In genomic region chr10:94500877-94501273, GRCm38 (mm10) we compare ENCODE assay signal across 21 mouse cellular contexts.
DNase-seq lines count a peak whose midpoint lies in the region; ATAC-seq lines count a peak whose summit lies in the region.
"Had no signal": no experiment of that assay in that cellular context is flagged by ENCODE, and none has a peak within 500 bp of the region (broad histone marks: within the 10 kb centered on the region; RNA-seq: fewer than 3 reads in every experiment).

No protein-coding gene starts in this region.

- H3K4me1 ChIP-seq in heart, embryonic 12.5 days (replicated peaks) = peaks cover 17% of the 10 kb centered on the region
- H3K4me1 ChIP-seq in lung, embryonic 15.5 days = peaks cover 23% of the 10 kb centered on the region
- H3K4me1 ChIP-seq in forebrain, embryonic 15.5 days = peaks cover 16% of the 10 kb centered on the region
- H3K4me1 ChIP-seq in neural tube, embryonic 12.5 days = peaks cover 7% of the 10 kb centered on the region; the same call in 1 of the 2 replicates
- H3K4me1 ChIP-seq in embryonic facial prominence, embryonic 10.5 days = peaks cover 34% of the 10 kb centered on the region
- no peaks in the 10 kb centered on the region for H3K4me1 ChIP-seq in liver, embryonic 11.5 days (replicated peaks; ENCODE audit: control insufficient read depth, insufficient read depth, low read length)
- H3K4me1 ChIP-seq: stomach, embryonic 15.5 days had no signal

- H3K36me3 ChIP-seq in heart, embryonic 12.5 days = no peaks in the 10 kb centered on the region
- H3K36me3 ChIP-seq in lung, embryonic 15.5 days = no peaks in the 10 kb centered on the region
- H3K36me3 ChIP-seq in forebrain, embryonic 15.5 days = no peaks in the 10 kb centered on the region
- no peaks in the 10 kb centered on the region for H3K36me3 ChIP-seq in neural tube, embryonic 12.5 days
- H3K36me3 ChIP-seq in embryonic facial prominence, embryonic 10.5 days (replicated peaks) = no peaks in the 10 kb centered on the region
- H3K36me3 ChIP-seq in liver, embryonic 11.5 days (ENCODE audit: control insufficient read depth, insufficient read depth, low read length) = no peaks in the 10 kb centered on the region
- H3K36me3 ChIP-seq: embryonic facial prominence, embryonic 13.5 days; kidney, embryonic 15.5 days; limb, embryonic 13.5 days; stomach, embryonic 15.5 days had no signal

- ATAC-seq in heart, embryonic 12.5 days (ENCODE audit: insufficient number of reproducible peaks, low FRiP score) = peak; percentile 15; the same call in 1 of the 2 replicates
- 0 out of 2 replicates have a peak, but pooled peaks have one; percentile 31 for ATAC-seq in lung, embryonic 15.5 days (ENCODE audit: borderline replicate concordance, extremely low read depth, low FRiP score, low TSS enrichment)
- ATAC-seq in forebrain, embryonic 15.5 days (replicated peaks) = peak; percentile 53; the same call in 1 of the 2 replicates
- ATAC-seq in neural tube, embryonic 12.5 days (ENCODE audit: low FRiP score, low read depth) = peak; percentile 15; the same call in 1 of the 2 replicates
- no peak for ATAC-seq in liver, embryonic 11.5 days (replicated peaks; ENCODE audit: low FRiP score)

- H3K4me3 ChIP-seq in heart, embryonic 12.5 days = no peak overlapping the region
- H3K4me3 ChIP-seq in lung, embryonic 15.5 days = no peak overlapping the region
- H3K4me3 ChIP-seq in forebrain, embryonic 15.5 days = no peak overlapping the region
- no peak overlapping the region for H3K4me3 ChIP-seq in neural tube, embryonic 12.5 days
- H3K4me3 ChIP-seq in embryonic facial prominence, embryonic 10.5 days = no peak overlapping the region
- no peak overlapping the region for H3K4me3 ChIP-seq in liver, embryonic 11.5 days (ENCODE audit: low read depth, low read length)
- H3K4me3 ChIP-seq: embryonic facial prominence, embryonic 13.5 days; kidney, embryonic 15.5 days; limb, embryonic 13.5 days; stomach, embryonic 15.5 days had no signal

- H3K27me3 ChIP-seq in heart, embryonic 12.5 days (replicated peaks) = no peaks in the 10 kb centered on the region
- H3K27me3 ChIP-seq in lung, embryonic 15.5 days = no peaks in the 10 kb centered on the region
- no peaks in the 10 kb centered on the region for H3K27me3 ChIP-seq in forebrain, embryonic 15.5 days
- no peaks in the 10 kb centered on the region for H3K27me3 ChIP-seq in neural tube, embryonic 12.5 days (replicated peaks)
- no peaks in the 10 kb centered on the region for H3K27me3 ChIP-seq in embryonic facial prominence, embryonic 10.5 days (replicated peaks; ENCODE audit: low read depth, poor library complexity, severe bottlenecking)
- no peaks in the 10 kb centered on the region for H3K27me3 ChIP-seq in liver, embryonic 11.5 days (replicated peaks; ENCODE audit: control insufficient read depth, insufficient read depth, low read length)
- H3K27me3 ChIP-seq: CH12.LX; kidney, embryonic 15.5 days; limb, embryonic 13.5 days; stomach, embryonic 15.5 days had no signal

- H3K9me3 ChIP-seq in heart, embryonic 12.5 days (replicated peaks) = no peaks in the 10 kb centered on the region
- no peaks in the 10 kb centered on the region for H3K9me3 ChIP-seq in lung, embryonic 15.5 days
- H3K9me3 ChIP-seq in forebrain, embryonic 15.5 days = no peaks in the 10 kb centered on the region
- no peaks in the 10 kb centered on the region for H3K9me3 ChIP-seq in neural tube, embryonic 12.5 days
- H3K9me3 ChIP-seq in embryonic facial prominence, embryonic 10.5 days = no peaks in the 10 kb centered on the region
- no peaks in the 10 kb centered on the region for H3K9me3 ChIP-seq in liver, embryonic 11.5 days (ENCODE audit: control insufficient read depth, low read length)
- H3K9me3 ChIP-seq: embryonic facial prominence, embryonic 13.5 days; kidney, embryonic 15.5 days; limb, embryonic 13.5 days; stomach, embryonic 15.5 days had no signal

- WGBS in heart, embryonic 12.5 days = 78% methylated on average over 7 of the region's 7 CpGs
- 78% methylated on average over 7 of the region's 7 CpGs for WGBS in lung, embryonic 15.5 days
- 61% methylated on average over 7 of the region's 7 CpGs for WGBS in forebrain, embryonic 15.5 days
- WGBS in neural tube, embryonic 12.5 days = 71% methylated on average over 7 of the region's 7 CpGs
- 70% methylated on average over 7 of the region's 7 CpGs for WGBS in embryonic facial prominence, embryonic 10.5 days
- 82% methylated on average over 7 of the region's 7 CpGs for WGBS in liver, embryonic 11.5 days

- H3K9ac ChIP-seq in heart, embryonic 12.5 days = no peak overlapping the region
- H3K9ac ChIP-seq in lung, embryonic 15.5 days = no peak overlapping the region
- no peak overlapping the region for H3K9ac ChIP-seq in forebrain, embryonic 15.5 days (replicated peaks)
- no peak overlapping the region for H3K9ac ChIP-seq in neural tube, embryonic 12.5 days
- no peak overlapping the region for H3K9ac ChIP-seq in liver, embryonic 11.5 days (ENCODE audit: low read depth, low read length)
- H3K9ac ChIP-seq: embryonic facial prominence, embryonic 13.5 days; kidney, embryonic 15.5 days; limb, embryonic 13.5 days; liver, embryonic 14.5 days; stomach, embryonic 15.5 days had no signal

- DNase-seq in heart, adult 9 months (ENCODE audit: low spot score in 2 of 2) = no peak
- DNase-seq in lung, postnatal 10 days = no peak
- DNase-seq in embryonic facial prominence, embryonic 10.5 days (ENCODE audit: low spot score) = no peak
- no peak for DNase-seq in liver, embryonic 11.5 days (ENCODE audit: low spot score)
- DNase-seq: adrenal gland, postnatal 14 days; cerebellum, adult 11 months; cerebellum, postnatal 10 days; gastrocnemius, postnatal 25 days; heart, postnatal 10 days; right cerebral cortex, postnatal 25 days; thymus, adult 2 months had no signal

- H3K27ac ChIP-seq in heart, embryonic 12.5 days (ENCODE audit: poor library complexity, severe bottlenecking) = no peak overlapping the region
- no peak overlapping the region for H3K27ac ChIP-seq in lung, embryonic 15.5 days
- H3K27ac ChIP-seq in forebrain, embryonic 15.5 days (replicated peaks) = no peak overlapping the region
- no peak overlapping the region; the same call in 1 of the 2 replicates for H3K27ac ChIP-seq in neural tube, embryonic 12.5 days
- no peak overlapping the region for H3K27ac ChIP-seq in embryonic facial prominence, embryonic 10.5 days (replicated peaks)
- no peak overlapping the region for H3K27ac ChIP-seq in liver, embryonic 11.5 days (ENCODE audit: low read depth, low read length)
- H3K27ac ChIP-seq: embryonic facial prominence, embryonic 13.5 days; kidney, embryonic 15.5 days; liver, embryonic 14.5 days had no signal

- no peak overlapping the region for H3K4me2 ChIP-seq in heart, embryonic 12.5 days
- no peak overlapping the region for H3K4me2 ChIP-seq in lung, embryonic 15.5 days
- no peak overlapping the region for H3K4me2 ChIP-seq in forebrain, embryonic 15.5 days (replicated peaks)
- no peak overlapping the region for H3K4me2 ChIP-seq in neural tube, embryonic 12.5 days (replicated peaks)
- no peak overlapping the region for H3K4me2 ChIP-seq in liver, embryonic 11.5 days
- H3K4me2 ChIP-seq: embryonic facial prominence, embryonic 13.5 days; kidney, embryonic 15.5 days; stomach, embryonic 15.5 days had no signal
